Mouse (Mus musculus) myocyte (in vitro differentiated cells): ENCODE measurements around the gene Gm27021.

Source experiments
- CEBPB ChIP-seq: IDR thresholded peaks from 2 replicates; pipeline ENCODE4 v1.6.1; 2011; ENCODE audit warnings: mild to moderate bottlenecking, moderate library complexity; ENCODE audit not compliant: poor library complexity, insufficient read depth, severe bottlenecking
- E2F4 ChIP-seq: IDR thresholded peaks from one replicate; pipeline ENCODE4 v1.6.1; 2011; ENCODE audit warnings: mild to moderate bottlenecking, control low read depth, moderate library complexity; ENCODE audit not compliant: insufficient read depth
- MAX ChIP-seq: IDR thresholded peaks from one replicate; pipeline ENCODE4 v1.6.1; 2011; ENCODE audit warnings: low read depth, mild to moderate bottlenecking, control low read depth
- MYOD1 ChIP-seq, 3 experiments: IDR thresholded peaks; one replicate each; pipeline ENCODE4 v1.6.1; 2011; ENCODE audit warnings: control low read depth in 2 of 3, low read depth in 2 of 3, mild to moderate bottlenecking in 2 of 3, moderate library complexity in 1 of 3; ENCODE audit not compliant: insufficient read length in 2 of 3, control insufficient read depth in 1 of 3
- MYOG ChIP-seq, 3 experiments: IDR thresholded peaks; one replicate each; pipeline ENCODE4 v1.6.1; 2011; ENCODE audit warnings: control low read depth in 2 of 3, low read depth in 2 of 3, mild to moderate bottlenecking in 2 of 3; ENCODE audit not compliant: insufficient read length in 2 of 3, control insufficient read depth in 1 of 3, insufficient read depth in 1 of 3
- POLR2A ChIP-seq: IDR thresholded peaks from one replicate; pipeline ENCODE4 v1.6.1; 2011; ENCODE audit warnings: low read depth, mild to moderate bottlenecking, control low read depth, moderate library complexity; ENCODE audit not compliant: insufficient read length
- POLR2AphosphoS2 ChIP-seq: IDR thresholded peaks from one replicate; pipeline ENCODE4 v1.6.1; 2011; ENCODE audit warnings: low read depth, control low read depth; ENCODE audit not compliant: insufficient read length
- REST ChIP-seq: IDR thresholded peaks from one replicate; pipeline ENCODE4 v1.6.1; 2011; ENCODE audit warnings: mild to moderate bottlenecking, control low read depth, moderate library complexity; ENCODE audit not compliant: insufficient read depth, insufficient read length
- SRF ChIP-seq: IDR thresholded peaks from one replicate; pipeline ENCODE4 v1.6.1; 2011; ENCODE audit warnings: low read depth; ENCODE audit not compliant: control insufficient read depth, insufficient read length
- TCF12 ChIP-seq: IDR thresholded peaks from one replicate; pipeline ENCODE4 v1.6.1; 2011; ENCODE audit warnings: mild to moderate bottlenecking, control low read depth; ENCODE audit not compliant: poor library complexity, insufficient read depth, severe bottlenecking
- TCF3 ChIP-seq: IDR thresholded peaks from one replicate; pipeline ENCODE4 v1.6.1; 2011; ENCODE audit warnings: low read depth, control low read depth; ENCODE audit not compliant: insufficient read length
- USF1 ChIP-seq: IDR thresholded peaks from one replicate; pipeline ENCODE4 v1.6.1; 2011; ENCODE audit warnings: low read depth, mild to moderate bottlenecking, control low read depth, moderate library complexity

DNA sequence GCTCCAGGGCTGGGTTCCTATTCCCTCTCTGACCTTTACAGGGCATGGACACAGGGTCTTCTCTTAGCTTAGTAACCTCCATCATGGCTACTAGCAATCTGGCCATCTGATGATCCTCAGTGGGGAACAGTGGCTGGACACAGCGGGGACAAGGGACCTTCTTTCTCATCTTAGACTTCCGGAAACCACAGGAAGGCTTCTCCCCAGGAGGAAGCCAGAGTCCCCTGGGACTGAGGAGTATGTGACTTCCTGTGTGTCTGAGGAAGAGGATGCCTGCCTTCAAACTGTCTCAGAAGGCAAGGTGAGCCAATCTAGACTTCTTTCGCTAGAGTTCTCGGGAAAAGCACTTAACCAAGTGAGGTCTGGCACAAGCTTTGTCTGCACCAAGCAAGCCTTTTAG, 32.2 kb upstream of the Gm27021 start:
- TF ChIP-seq POLR2A, result no peak
- TF ChIP-seq USF1, result no peak
- TF ChIP-seq MAX, result no peak
- no peak for TF ChIP-seq TCF12
- no peak for TF ChIP-seq MYOD1 (IDR thresholded peaks at IDR 0.05; ENCODE audit: control insufficient read depth in 1 of 3, insufficient read length in 2 of 3, low read depth in 2 of 3)
- TF ChIP-seq MYOG (IDR thresholded peaks at IDR 0.05; ENCODE audit: control insufficient read depth in 1 of 3, insufficient read depth in 1 of 3, insufficient read length in 2 of 3, low read depth in 2 of 3), result no peak
- TF ChIP-seq CEBPB, result no peak
- no peak for TF ChIP-seq POLR2AphosphoS2
- TF ChIP-seq E2F4, result no peak
- TF ChIP-seq REST, result no peak
- TF ChIP-seq TCF3, result no peak
- TF ChIP-seq SRF, result no peak
